Mouse (Mus musculus) MEL (cell line): ENCODE data around the gene Adarb1.

Source experiments
- CHD1 ChIP-seq: IDR thresholded peaks from 2 replicates; pipeline ENCODE4 v1.6.1; 2012; ENCODE audit warnings: low read depth, mild to moderate bottlenecking, inconsistent platforms, low read length, improper control_type of control experiment
- CTCF ChIP-seq, 3 experiments: IDR thresholded peaks in 2 of 3; conservative IDR thresholded peaks in 1 of 3; 2 replicates each; pipeline ENCODE4 v1.5.1; 2011 to 2012; ENCODE audit warnings: low read length in 3 of 3, low read depth in 2 of 3, mild to moderate bottlenecking in 2 of 3, improper control_type of control experiment in 1 of 3, inconsistent platforms in 1 of 3, mixed read lengths in 1 of 3, moderate library complexity in 1 of 3; ENCODE audit not compliant: control insufficient read depth in 1 of 3, insufficient read depth in 1 of 3, poor library complexity in 1 of 3, severe bottlenecking in 1 of 3
- ELF1 ChIP-seq: IDR thresholded peaks from 2 replicates; pipeline ENCODE4 v1.6.1; 2014; ENCODE audit warnings: low read depth, mild to moderate bottlenecking, inconsistent platforms, low read length, improper control_type of control experiment, moderate library complexity
- EP300 ChIP-seq, 2 experiments: IDR thresholded peaks; 2 replicates each; pipeline ENCODE4 v1.6.1; 2011; ENCODE audit warnings: improper control_type of control experiment in 2 of 2, low read length in 2 of 2, low read depth in 1 of 2, mild to moderate bottlenecking in 1 of 2
- HCFC1 ChIP-seq: IDR thresholded peaks from 2 replicates; pipeline ENCODE4 v1.6.1; 2012; ENCODE audit warnings: low read depth, mild to moderate bottlenecking, inconsistent platforms, low read length, improper control_type of control experiment, moderate library complexity
- MEF2A ChIP-seq: IDR thresholded peaks from 2 replicates; pipeline ENCODE4 v1.6.1; 2014; ENCODE audit warnings: low read depth, mild to moderate bottlenecking, inconsistent platforms, low read length, improper control_type of control experiment; ENCODE audit not compliant: poor library complexity, insufficient replicate concordance, severe bottlenecking; ENCODE audit errors: extremely low read depth
- NELFE ChIP-seq: IDR thresholded peaks from 2 replicates; pipeline ENCODE4 v1.6.1; 2011; ENCODE audit warnings: low read depth, low read length, improper control_type of control experiment
- NRF1 ChIP-seq: IDR thresholded peaks from 2 replicates; pipeline ENCODE4 v1.6.1; 2014; ENCODE audit warnings: low read depth, mild to moderate bottlenecking, inconsistent platforms, low read length, improper control_type of control experiment, moderate library complexity; ENCODE audit not compliant: poor library complexity, insufficient read depth, severe bottlenecking
- POLR2A ChIP-seq, 2 experiments: IDR thresholded peaks; 2 replicates each; pipeline ENCODE4 v1.6.1; 2011 to 2012; ENCODE audit warnings: low read length in 2 of 2, mild to moderate bottlenecking in 2 of 2, control low read depth in 1 of 2, improper control_type of control experiment in 1 of 2, low read depth in 1 of 2, moderate library complexity in 1 of 2; ENCODE audit not compliant: control insufficient read depth in 1 of 2, insufficient read depth in 1 of 2, poor library complexity in 1 of 2
- USF1 ChIP-seq: IDR thresholded peaks from 2 replicates; pipeline ENCODE4 v1.6.1; 2014; ENCODE audit warnings: low read depth, mild to moderate bottlenecking, inconsistent platforms, low read length, improper control_type of control experiment, moderate library complexity
- USF2 ChIP-seq, 2 experiments: IDR thresholded peaks; 2 replicates each; pipeline ENCODE4 v1.6.1; 2011 to 2012; ENCODE audit warnings: improper control_type of control experiment in 2 of 2, low read length in 2 of 2, borderline replicate concordance in 1 of 2, inconsistent platforms in 1 of 2, low read depth in 1 of 2, mild to moderate bottlenecking in 1 of 2; ENCODE audit not compliant: insufficient read depth in 1 of 2
- ZMIZ1 ChIP-seq: IDR thresholded peaks from 2 replicates; pipeline ENCODE4 v1.6.1; 2012; ENCODE audit warnings: low read depth, mild to moderate bottlenecking, inconsistent platforms, low read length, improper control_type of control experiment, moderate library complexity
- ZNF384 ChIP-seq: IDR thresholded peaks from 2 replicates; pipeline ENCODE4 v1.6.1; 2012; ENCODE audit warnings: low read depth, mild to moderate bottlenecking, inconsistent platforms, low read length, improper control_type of control experiment

DNA sequence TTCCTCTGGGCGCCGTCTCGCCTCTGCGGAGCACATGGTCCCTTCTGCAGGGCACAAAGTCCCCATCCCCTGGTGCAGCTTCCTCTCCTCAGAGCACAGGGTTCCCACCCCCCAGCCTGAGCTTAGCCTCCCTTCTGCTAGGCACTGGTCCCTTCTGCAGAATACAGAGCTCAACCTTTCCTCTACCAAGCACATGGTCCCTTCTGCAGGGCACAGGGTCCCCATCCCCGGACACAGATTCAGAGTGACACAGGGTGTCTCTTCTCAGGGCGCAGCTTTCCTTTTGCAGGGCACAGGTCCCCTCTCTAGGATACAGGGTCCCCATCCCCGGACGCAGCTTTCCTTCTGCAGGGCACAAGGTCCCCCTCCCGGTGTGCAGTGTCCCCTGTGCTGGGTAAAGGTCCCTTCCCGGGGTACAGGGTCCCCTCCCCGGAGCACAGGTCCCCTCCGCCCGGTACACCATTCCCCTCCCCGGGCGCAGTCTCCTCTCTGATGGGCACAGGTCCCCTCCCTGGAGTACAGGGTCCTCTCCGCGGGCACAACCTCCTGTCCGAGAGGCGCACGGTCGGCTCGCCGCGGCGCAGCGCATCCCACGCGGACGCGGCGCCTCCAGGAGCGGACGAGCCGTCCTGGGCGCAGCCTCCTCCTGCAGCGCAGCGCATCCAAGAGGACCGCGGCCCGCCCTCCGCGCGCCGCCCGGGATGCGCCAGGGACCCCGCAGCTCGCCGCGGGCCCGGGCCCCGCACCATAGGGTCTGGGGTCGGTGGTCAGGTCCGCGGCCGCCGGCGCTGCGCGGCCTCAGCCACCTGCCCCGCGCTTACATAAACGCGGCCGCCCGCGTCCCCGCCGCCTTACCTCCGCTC, 599 bp downstream of the Adarb1 start:
- no peak for TF ChIP-seq CTCF (IDR thresholded peaks at IDR 0.05 in 2 of 3, conservative IDR thresholded peaks at IDR 0.05 in 1 of 3; ENCODE audit: control insufficient read depth in 1 of 3, insufficient read depth in 1 of 3, low read depth in 2 of 3, low read length in 3 of 3, poor library complexity in 1 of 3, severe bottlenecking in 1 of 3)
- no peak for TF ChIP-seq HCFC1
- no peak for TF ChIP-seq USF1
- no peak for TF ChIP-seq CHD1
- no peak for TF ChIP-seq EP300 (IDR thresholded peaks at IDR 0.05; ENCODE audit: low read depth in 1 of 2, low read length in 2 of 2)
- no peak for TF ChIP-seq NRF1
- no peak for TF ChIP-seq POLR2A (IDR thresholded peaks at IDR 0.05; ENCODE audit: control insufficient read depth in 1 of 2, insufficient read depth in 1 of 2, low read depth in 1 of 2, low read length in 2 of 2, poor library complexity in 1 of 2)
- no peak for TF ChIP-seq ZNF384
- TF ChIP-seq ELF1 = no peak
- no peak for TF ChIP-seq NELFE
- TF ChIP-seq ZMIZ1 = no peak
- no peak for TF ChIP-seq USF2 (IDR thresholded peaks at IDR 0.05; ENCODE audit: borderline replicate concordance in 1 of 2, insufficient read depth in 1 of 2, low read depth in 1 of 2, low read length in 2 of 2)
- TF ChIP-seq MEF2A = no peak
